Mouse (Mus musculus) limb, embryonic 10.5 days (tissue): ENCODE results near the gene Ms4a14. TPM values are rescaled to one million over a fixed set of nuclear protein-coding genes. Genes with fewer than 3 reads are reported as not detected.

ENCODE experiments used
- polyA plus RNA-seq: library from polyadenylated mRNA; unstranded; fragments of >200 nt; fragmentation: Nextera tagmentation; extraction: Ambion mirVana; gene quantifications from 2 replicates; pipeline ENCODE4 v1.2.1, GENCODE M21; 2016

Ms4a14 gene
- polyA plus RNA-seq, 1 experiment from 2014 or later: not detected

Other genes starting within 250 kb of the Ms4a14 start
- not detected in 2 replicates for gene Ms4a8a, start 233.4 kb downstream of the Ms4a14 start, polyA plus RNA-seq
- not detected in 2 replicates for gene 1700017D01Rik, start 183.6 kb downstream of the Ms4a14 start, polyA plus RNA-seq
- gene 1700025F22Rik, start 149.1 kb downstream of the Ms4a14 start, polyA plus RNA-seq: not detected in 2 replicates
- gene Ms4a13, start 117.7 kb downstream of the Ms4a14 start, polyA plus RNA-seq: not detected in 2 replicates
- gene Ms4a12, start 82.0 kb downstream of the Ms4a14 start, polyA plus RNA-seq: not detected in 2 replicates
- gene Ms4a1, start 48.2 kb downstream of the Ms4a14 start, polyA plus RNA-seq: not detected in 2 replicates
- gene Ms4a5, start 30.6 kb downstream of the Ms4a14 start, polyA plus RNA-seq: not detected in 2 replicates
- 0.33 TPM in 1 of 2 replicates, not detected in the other for gene Ms4a7, start 21.7 kb upstream of the Ms4a14 start, polyA plus RNA-seq
- gene Ms4a4a, start 61.1 kb upstream of the Ms4a14 start, polyA plus RNA-seq: 1.5 TPM in 1 of 2 replicates, not detected in the other
- 0.14 TPM in 1 of 2 replicates, not detected in the other for gene Ms4a4c, start 90.3 kb upstream of the Ms4a14 start, polyA plus RNA-seq
- not detected in 2 replicates for gene Ms4a4b, start 129.1 kb upstream of the Ms4a14 start, polyA plus RNA-seq
- gene Ms4a6c, start 154.9 kb upstream of the Ms4a14 start, polyA plus RNA-seq: 0.23 and 0.69 TPM in 2 replicates
- not detected in 2 replicates for gene Gm8369, start 171.5 kb upstream of the Ms4a14 start, polyA plus RNA-seq
- 0.60 and 1.1 TPM in 2 replicates for gene Ms4a6b, start 202.1 kb upstream of the Ms4a14 start, polyA plus RNA-seq
- gene Ms4a4d, start 222.3 kb upstream of the Ms4a14 start, polyA plus RNA-seq: 0.31 and 0.36 TPM in 2 replicates